Comparison of ENCODE assay signal across 9 mouse cellular contexts in genomic region chr11:74554683-74555341, GRCm38 (mm10). TPM values are rescaled to one million over a fixed set of nuclear protein-coding genes. Genes with fewer than 3 reads are reported as not detected.
DNase-seq lines count a peak whose midpoint lies in the region; ATAC-seq lines count a peak whose summit lies in the region.
"Had no signal": no experiment of that assay in that cellular context is flagged by ENCODE, and none has a peak within 500 bp of the region (broad histone marks: within the 10 kb centered on the region; RNA-seq: fewer than 3 reads in every experiment).

No protein-coding gene starts in this region.

- no peak overlapping the region for H3K9ac ChIP-seq in embryonic facial prominence, embryonic 15.5 days
- no peak overlapping the region for H3K9ac ChIP-seq in intestine, embryonic 16.5 days (ENCODE audit: low read depth, low read length)
- H3K9ac ChIP-seq in stomach, embryonic 14.5 days (replicated peaks; ENCODE audit: low read depth, low read length), result no peak overlapping the region

- no peaks in the 10 kb centered on the region for H3K27me3 ChIP-seq in embryonic facial prominence, embryonic 15.5 days
- no peaks in the 10 kb centered on the region for H3K27me3 ChIP-seq in intestine, embryonic 16.5 days (replicated peaks; ENCODE audit: control insufficient read depth, insufficient read depth, low read length)
- H3K27me3 ChIP-seq in stomach, embryonic 14.5 days (ENCODE audit: control insufficient read depth, insufficient read depth, low read length), result no peaks in the 10 kb centered on the region

- peaks cover 14% of the 10 kb centered on the region; the same call in 1 of the 2 replicates for H3K4me1 ChIP-seq in embryonic facial prominence, embryonic 15.5 days
- H3K4me1 ChIP-seq in intestine, embryonic 16.5 days (ENCODE audit: control insufficient read depth, insufficient read depth, low read length), result peaks cover 19% of the 10 kb centered on the region
- H3K4me1 ChIP-seq in stomach, embryonic 14.5 days (ENCODE audit: control insufficient read depth, insufficient read depth, low read length), result peaks cover 8% of the 10 kb centered on the region; the same call in 1 of the 2 replicates

- H3K4me3 ChIP-seq in embryonic facial prominence, embryonic 15.5 days (replicated peaks), result no peak overlapping the region
- H3K4me3 ChIP-seq in intestine, embryonic 16.5 days (ENCODE audit: low read length), result no peak overlapping the region
- H3K4me3 ChIP-seq in stomach, embryonic 14.5 days (ENCODE audit: low read depth, low read length), result no peak overlapping the region

- no peak overlapping the region for H3K4me2 ChIP-seq in embryonic facial prominence, embryonic 15.5 days (replicated peaks)
- H3K4me2 ChIP-seq in intestine, embryonic 16.5 days (ENCODE audit: low read depth, low read length), result no peak overlapping the region
- H3K4me2 ChIP-seq in stomach, embryonic 14.5 days (replicated peaks; ENCODE audit: low read depth, low read length), result no peak overlapping the region

- H3K9me3 ChIP-seq in embryonic facial prominence, embryonic 15.5 days (replicated peaks), result no peaks in the 10 kb centered on the region
- H3K9me3 ChIP-seq in intestine, embryonic 16.5 days (ENCODE audit: control insufficient read depth, low read length), result no peaks in the 10 kb centered on the region
- H3K9me3 ChIP-seq in stomach, embryonic 14.5 days (ENCODE audit: control insufficient read depth, low read depth, low read length), result no peaks in the 10 kb centered on the region

- DNase-seq in right cerebral cortex, postnatal 10 days (ENCODE audit: low spot score in 2 of 2), result peak; percentile 57 to 77
- no peak for DNase-seq in right cerebral cortex, postnatal 25 days
- no peak for DNase-seq in adrenal gland, postnatal 4 days (ENCODE audit: low spot score in 2 of 2)
- no peak for DNase-seq in testis, postnatal 14 days (ENCODE audit: low spot score)
- no peak for DNase-seq in thymus, postnatal 10 days (ENCODE audit: low spot score in 2 of 2)
- DNase-seq: kidney, adult 8-10 months had no signal

- H3K27ac ChIP-seq in embryonic facial prominence, embryonic 15.5 days (replicated peaks), result no peak overlapping the region
- H3K27ac ChIP-seq in intestine, embryonic 16.5 days (ENCODE audit: low read length), result no peak overlapping the region
- no peak overlapping the region for H3K27ac ChIP-seq in stomach, embryonic 14.5 days (ENCODE audit: low read length)

- ATAC-seq in embryonic facial prominence, embryonic 15.5 days (ENCODE audit: insufficient number of reproducible peaks, low FRiP score, low TSS enrichment, low read depth), result peak; percentile 25; the same call in 1 of the 2 replicates
- peak; percentile 70 for ATAC-seq in intestine, embryonic 16.5 days
- ATAC-seq in stomach, embryonic 14.5 days (ENCODE audit: insufficient number of reproducible peaks, insufficient read depth, low FRiP score, low read depth), result peak; percentile 54

- 55% methylated on average over 15 of the region's 15 CpGs for WGBS in embryonic facial prominence, embryonic 15.5 days
- WGBS in intestine, embryonic 16.5 days, result 44% methylated on average over 15 of the region's 15 CpGs
- 44% methylated on average over 15 of the region's 15 CpGs for WGBS in stomach, embryonic 14.5 days

- H3K36me3 ChIP-seq in embryonic facial prominence, embryonic 15.5 days, result no peaks in the 10 kb centered on the region
- no peaks in the 10 kb centered on the region for H3K36me3 ChIP-seq in intestine, embryonic 16.5 days (ENCODE audit: control insufficient read depth, insufficient read depth, low read length)
- no peaks in the 10 kb centered on the region for H3K36me3 ChIP-seq in stomach, embryonic 14.5 days (ENCODE audit: control insufficient read depth, insufficient read depth, low read length)

RNA-seq across cellular contexts. Expression of gene Rap1gap2, which starts 55.9 kb away (rescaled TPM):
- polyA plus RNA-seq in embryonic facial prominence, embryonic 15.5 days (2015; fragmentation: Nextera tagmentation; extraction: Ambion mirVana), result 3.5 and 3.7 TPM in 2 replicates
- 8.4 and 10.5 TPM in 2 replicates for polyA plus RNA-seq in intestine, embryonic 16.5 days (2015; fragmentation: Nextera tagmentation; extraction: Ambion mirVana)
- polyA plus RNA-seq in stomach, embryonic 14.5 days (2014; fragmentation: Nextera tagmentation; extraction: Ambion mirVana), result 5.6 and 6.6 TPM in 2 replicates
- 10 to 100 TPM; 18.7 to 28.8 TPM for total RNA-seq in adrenal gland, postnatal 4 days (2021)

Comparison
In these comparisons a context has a peak if more than half of its experiments do, and no peak if none do; other contexts are left out.
1. DNase-seq: peak in right cerebral cortex, postnatal 10 days (2 of 2); none in right cerebral cortex, postnatal 25 days (single experiment), adrenal gland, postnatal 4 days (0 of 2), testis, postnatal 14 days (single experiment) and thymus, postnatal 10 days (0 of 2).
2. Peak in every context shown above with its lines, with median percentiles within 50 percentile points of each other: ATAC-seq.